Mouse (Mus musculus) spleen, postnatal 36 days (tissue): Measurements from ENCODE around the gene Drd4.

Source experiments
- DNase-seq, 2 experiments: peaks; one replicate each; pipeline ENCODE4 v3.0.0; 2022; ENCODE audit warnings: low spot score in 2 of 2, mixed read lengths in 1 of 2

Drd4 gene

DNA sequence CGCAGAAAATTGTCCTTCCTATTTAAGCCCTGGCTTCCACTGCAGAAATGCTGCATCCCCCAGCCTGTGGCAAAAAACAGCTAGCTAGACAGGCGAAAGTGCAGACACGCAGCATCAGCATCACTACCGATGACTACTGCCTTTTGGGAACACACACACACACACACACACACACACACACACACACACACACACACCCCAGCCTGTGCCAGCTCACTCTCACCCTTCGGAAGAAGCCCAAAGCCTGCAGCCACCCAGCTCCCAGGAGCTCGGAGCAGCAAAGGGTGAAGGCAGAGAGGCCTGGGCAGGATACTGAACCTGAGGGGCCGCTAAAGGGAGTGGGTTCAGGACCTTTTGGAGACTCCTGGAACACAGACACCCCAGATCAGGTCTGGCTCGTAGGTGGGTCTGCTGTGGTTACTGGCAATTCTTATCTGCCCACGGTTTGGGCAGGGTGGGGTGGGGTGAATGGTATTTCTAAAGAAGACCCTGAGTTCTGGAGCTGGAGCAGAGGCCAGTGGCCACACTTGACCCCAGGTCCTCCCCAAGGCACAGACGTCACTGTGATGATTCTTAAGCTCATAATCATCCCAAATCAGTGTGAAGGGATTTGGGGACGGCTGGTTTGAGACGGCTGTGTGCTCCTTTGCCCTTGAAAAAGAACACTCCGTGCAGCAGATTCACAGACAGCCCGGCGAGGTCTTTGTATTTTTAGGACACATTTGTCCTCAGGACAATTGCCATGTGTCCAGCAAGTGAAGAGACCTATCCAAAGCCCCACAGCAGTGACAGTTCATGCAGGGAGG lies 980 bp downstream of the Drd4 start:
- no peak for DNase-seq

DNA sequence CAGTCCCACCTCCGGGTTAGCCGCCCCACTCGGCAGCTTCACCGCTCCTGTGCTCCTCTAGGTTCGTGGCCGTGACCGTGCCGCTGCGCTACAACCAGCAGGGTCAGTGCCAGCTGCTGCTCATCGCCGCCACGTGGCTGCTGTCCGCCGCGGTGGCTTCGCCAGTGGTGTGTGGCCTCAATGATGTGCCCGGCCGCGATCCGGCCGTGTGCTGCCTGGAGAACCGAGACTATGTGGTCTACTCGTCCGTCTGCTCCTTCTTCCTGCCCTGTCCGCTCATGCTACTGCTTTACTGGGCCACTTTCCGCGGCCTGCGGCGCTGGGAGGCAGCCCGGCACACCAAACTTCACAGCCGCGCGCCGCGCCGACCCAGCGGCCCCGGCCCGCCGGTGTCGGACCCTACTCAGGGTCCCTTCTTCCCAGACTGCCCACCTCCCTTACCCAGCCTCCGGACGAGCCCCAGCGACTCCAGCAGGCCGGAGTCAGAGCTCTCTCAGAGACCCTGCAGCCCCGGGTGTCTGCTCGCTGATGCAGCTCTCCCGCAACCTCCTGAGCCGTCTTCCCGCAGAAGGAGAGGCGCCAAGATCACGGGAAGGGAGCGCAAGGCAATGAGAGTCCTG lies 2.2 kb downstream of the Drd4 start:
- DNase-seq = no peak

DNA sequence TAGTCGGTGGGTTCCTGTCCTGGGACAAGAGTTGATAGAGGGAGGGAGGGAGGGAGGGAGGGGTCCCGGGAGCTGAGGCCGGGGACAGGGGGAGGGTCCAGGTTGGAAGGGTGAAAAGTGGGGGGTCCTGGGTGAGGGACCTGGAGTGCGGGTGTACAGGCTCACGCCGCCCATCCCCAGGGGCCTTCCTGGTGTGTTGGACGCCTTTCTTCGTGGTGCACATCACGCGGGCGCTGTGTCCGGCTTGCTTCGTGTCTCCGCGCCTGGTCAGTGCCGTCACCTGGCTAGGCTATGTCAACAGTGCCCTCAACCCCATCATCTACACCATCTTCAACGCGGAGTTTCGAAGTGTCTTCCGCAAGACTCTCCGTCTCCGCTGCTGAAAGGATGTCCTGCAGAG lies 2.7 kb downstream of the Drd4 start:
- no peak for DNase-seq

DNA sequence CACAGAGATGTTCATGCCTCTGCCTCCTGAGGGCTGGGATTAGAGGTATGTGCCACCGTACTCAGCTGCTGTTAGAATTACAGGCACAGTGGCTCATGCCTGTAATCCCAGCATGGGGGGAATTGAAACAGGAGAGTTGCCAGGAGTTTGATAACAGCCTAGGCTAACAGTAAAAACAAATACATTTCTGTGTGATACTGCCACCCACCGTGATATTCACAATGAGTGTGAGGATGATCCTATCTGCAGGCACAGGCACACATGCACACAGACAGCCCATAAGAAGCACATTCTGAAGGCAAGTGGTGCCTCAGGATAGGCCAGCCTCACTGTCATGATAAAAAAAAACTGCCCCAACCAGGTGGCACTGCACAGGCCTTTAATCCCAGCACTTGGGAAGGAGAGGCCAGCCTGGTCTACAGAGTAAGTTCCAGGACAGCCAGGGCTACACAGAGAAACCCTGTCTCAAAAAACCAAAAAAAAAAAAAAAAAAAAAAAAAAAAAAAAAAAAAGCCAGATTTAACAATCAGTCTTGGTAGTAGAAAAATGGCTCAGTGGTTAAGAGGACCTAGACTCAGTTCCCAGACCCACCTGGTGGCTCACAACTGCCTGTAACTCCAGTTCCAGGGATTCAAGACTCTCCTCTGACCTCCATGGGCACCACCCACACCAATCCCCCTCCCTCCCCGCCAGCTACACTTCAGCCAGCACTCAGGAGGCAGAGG lies 6.3 kb downstream of the Drd4 start:
- DNase-seq = no peak

DNA sequence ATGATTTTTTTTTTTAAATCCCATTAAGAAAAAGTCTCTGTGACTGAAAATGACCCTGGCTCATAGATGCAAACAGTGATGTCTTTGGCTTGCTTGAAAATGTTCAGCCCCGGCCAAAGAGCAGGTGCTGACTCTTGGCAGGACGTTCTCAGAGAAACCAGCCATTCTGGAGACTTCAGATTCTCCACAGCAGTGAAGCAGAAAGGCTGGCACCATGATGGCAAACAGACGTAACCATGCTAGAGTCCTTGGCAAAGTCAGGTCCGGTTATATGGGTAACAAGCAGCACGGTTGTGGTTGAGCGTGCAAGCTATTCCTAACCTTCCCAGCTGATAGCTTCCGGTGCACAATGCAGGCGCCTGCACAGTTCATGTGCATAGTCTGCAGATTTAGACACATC lies 7.4 kb downstream of the Drd4 start:
- DNase-seq = no peak

DNA sequence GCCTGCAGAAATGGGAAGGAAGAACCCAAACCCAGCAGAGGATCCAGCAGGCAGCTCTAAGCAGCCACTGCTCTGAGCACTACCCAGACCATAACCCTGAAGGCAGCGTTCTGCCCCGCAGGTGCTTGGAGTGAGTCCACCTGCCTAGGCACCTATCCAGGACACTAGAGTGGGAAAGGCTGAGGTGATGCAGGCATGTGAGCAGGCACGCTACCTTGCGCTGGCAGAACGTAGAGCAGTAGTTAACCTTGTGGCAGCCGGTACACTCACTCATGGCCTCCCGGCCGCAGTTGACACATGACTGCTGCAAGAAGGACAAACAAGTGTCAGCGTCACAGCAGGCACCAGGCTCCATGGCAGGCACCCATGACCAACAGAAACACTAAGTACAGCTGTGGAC lies 9.6 kb downstream of the Drd4 start:
- no peak for DNase-seq

DNA sequence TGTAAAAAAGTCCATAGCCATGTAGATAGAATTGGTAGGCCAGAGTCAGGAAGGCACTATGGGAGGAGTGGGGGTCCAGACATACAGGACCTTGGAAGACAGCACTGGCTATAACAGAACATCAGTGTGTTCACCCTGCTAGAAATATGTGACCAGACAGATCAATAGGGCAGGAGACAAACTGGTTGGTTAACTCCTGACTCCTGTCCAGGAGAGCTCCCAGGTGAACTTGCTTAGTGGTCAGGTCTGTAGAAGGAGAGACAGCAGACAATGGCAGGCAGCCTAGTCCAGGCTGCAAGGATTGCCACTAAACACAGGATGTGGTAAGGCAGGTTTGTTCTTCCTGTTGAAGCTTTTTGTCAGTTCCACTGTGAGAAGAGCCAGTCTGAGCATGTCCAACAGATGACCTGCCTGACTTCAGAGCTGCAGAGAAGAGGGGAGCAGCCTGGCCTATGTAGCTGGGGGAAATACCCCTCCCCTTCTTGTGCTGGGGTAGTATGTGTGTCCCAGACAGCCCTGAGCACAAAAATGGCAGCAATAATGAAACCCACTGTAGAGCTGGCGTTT lies 11.0 kb downstream of the Drd4 start:
- DNase-seq = peak; percentile 27 to 44

DNA sequence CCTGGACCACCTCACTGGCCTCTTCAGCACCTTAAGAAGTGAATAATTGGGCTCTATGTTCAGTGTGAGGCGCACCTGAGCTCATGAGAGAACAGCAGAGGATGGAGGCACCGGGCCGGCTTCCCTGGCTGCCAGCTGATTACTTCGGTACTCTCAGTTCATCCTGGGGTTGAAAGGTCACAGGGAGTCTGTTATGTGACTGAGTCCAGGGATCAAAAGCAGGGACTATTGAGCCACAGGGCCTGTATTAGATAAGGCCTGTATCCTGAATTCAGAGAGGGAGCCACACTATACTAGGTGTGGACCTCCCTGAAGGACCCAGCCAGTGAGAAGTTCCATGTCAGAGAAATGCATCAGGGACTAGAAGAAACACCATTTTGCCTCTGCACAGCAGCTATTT lies 12.7 kb downstream of the Drd4 start:
- DNase-seq = no peak

DNA sequence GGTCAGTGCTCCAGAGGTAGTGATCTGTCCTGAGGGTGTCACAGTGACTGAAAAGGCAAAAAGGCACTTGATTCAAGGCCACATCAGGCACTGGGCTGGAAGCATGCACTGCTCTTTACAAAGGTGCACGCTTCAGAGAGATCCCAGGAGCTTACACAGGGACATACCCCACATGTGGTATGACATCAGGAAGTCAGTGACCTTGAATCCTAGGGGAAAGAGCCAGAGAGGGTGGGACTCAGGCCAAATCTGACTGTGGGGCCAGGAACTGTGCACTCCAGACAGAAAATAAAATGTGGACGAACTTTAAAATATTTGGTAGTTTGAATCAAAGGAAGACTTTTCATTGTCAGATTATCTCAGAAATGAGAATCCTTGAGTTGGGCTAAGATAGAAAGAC lies 22.6 kb downstream of the Drd4 start:
- no peak for DNase-seq

DNA sequence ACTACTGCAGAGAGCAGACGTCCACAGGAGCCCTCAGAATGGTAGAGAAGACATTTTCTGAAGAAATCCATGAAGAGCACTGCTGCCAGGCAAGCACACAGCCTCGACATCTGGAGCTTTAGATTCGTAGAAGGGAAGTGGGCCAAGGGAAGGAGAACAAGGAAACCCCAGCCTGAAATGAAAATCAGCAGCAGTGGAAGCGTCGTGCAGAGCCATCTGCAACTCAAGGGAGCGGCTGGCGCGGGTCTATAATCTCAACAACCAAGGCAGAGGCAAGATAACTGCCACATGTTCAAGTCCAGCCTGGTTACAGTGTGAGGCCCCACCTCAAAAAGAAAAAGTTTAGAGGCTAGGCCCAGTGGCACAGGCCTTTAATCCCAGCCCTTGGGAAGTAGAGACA lies 23.3 kb downstream of the Drd4 start:
- DNase-seq = no peak

DNA sequence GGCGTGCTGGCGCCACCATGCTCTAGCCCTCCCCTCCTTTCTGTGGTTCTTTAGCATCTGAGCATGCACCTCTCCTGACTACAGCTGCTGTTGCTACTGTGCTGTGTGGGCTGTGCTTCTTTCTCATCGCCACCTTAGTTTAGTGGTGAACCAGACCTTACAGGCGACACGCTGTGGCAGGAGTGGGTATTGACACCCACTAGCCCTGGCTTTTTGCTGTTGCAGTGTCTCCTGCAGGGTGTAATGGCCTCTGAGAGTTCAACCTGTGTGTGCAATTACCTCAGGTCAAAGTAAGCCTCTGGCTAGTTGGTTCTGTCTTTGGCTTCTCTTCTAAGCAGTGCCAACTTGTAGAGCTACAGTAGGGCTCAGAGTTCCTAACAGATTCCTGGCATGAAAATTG lies 24.2 kb downstream of the Drd4 start:
- DNase-seq = peak; percentile 53 to 57

DNA sequence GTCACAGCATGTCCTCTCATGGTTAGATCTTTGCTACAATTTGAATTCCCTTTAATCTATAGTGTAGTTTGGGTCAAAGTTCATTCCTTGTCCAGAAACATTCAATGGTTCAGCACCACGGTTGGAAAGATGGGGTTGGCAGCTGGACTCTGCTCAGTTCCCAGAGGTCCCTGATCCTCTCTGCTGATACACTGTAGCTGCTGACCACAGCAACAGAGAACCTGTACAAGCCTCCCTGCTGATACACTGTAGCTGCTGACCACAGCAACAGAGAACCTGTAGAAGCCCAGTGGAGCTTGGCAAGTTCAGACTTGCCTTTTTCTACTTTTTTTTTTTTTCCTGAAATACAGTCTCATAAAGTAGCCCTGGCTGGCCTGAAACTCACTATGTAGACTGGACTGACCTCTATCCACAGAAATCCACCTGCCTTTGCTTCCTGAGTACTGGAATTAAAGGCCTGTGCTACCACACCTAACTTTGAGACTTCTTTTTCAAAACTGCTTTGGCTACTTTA lies 25.9 kb downstream of the Drd4 start:
- DNase-seq = no peak

DNA sequence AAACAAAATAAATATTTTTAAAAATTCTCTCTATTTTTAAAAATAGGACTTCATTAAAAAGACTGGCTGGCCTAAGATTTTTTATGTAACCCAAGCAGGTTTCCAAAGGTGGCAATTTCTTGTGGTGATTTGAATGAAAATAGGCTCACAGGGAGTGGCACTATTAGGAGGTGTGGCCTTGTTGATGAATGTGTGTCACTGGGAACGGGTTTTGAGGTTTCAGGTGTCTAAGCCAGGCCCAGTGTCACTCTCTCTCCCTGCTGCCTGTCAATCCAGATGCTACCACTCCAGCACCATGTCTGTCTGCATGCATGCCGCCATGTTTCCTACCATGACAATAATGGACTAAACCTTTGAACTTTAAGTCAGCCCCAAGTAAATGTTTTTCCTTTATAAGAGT lies 27.6 kb downstream of the Drd4 start:
- no peak for DNase-seq

DNA sequence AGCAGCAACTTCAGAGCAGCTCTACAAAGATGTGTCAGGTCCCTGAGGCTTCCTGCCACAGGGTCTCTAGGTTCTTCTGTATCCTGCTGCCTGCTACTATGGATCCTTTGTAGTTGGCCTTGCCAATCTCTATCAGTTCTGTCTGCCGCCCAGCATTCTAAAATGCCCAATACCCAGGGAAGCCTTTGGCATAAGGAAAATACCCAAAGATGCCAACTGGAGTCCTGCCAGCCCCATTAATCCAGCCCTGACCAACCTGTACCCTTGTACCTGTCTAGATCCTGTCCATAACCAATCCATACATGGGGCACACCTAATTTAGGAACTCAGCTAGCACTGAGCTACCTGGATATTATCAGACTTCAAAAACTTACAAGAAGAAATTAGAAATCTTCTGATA lies 32.9 kb downstream of the Drd4 start:
- DNase-seq = no peak

DNA sequence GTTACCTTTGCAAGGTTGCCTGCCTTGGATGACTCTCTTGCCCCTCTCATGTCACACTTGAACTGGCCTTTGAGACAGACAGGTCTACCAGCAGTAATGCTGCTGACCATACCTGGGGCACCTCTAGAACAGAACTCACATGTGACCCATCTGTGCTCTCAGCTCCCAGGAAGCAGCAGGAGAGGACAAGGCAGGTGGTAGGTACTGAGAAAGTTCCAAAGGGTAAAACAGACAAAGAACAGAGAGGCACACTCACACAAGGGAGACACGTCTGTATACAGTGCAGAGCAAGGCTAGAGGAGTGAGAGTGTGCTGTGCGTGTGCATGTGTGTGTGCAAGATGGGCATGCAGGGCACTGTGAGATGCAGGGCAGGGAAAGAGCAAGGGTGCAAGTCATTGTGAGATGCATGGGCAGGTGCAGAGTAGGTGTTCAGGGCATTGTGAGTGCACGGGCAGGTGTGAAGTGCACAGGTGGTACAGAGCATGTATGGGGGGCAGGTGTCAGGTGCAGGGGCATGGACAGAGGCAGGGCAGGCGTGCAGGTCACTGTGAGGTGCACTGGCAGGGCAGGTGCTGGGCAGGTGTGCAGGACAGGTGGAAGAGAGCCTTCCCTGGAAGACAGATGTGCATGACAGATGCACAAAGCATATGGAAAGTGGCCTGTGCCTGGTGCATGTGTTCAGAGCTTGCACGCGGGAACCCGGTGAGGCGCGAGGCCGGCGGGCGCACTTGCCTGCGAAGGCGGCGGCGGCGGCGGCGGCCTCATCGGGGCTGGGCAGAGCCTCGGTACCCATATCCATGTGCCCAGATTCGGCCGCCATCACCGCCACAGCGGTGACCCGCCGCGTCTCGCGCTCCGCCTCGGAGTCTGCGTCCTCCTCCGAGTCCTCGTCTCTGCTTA lies 35.0 kb downstream of the Drd4 start:
- DNase-seq = peak; percentile 17 to 29

DNA sequence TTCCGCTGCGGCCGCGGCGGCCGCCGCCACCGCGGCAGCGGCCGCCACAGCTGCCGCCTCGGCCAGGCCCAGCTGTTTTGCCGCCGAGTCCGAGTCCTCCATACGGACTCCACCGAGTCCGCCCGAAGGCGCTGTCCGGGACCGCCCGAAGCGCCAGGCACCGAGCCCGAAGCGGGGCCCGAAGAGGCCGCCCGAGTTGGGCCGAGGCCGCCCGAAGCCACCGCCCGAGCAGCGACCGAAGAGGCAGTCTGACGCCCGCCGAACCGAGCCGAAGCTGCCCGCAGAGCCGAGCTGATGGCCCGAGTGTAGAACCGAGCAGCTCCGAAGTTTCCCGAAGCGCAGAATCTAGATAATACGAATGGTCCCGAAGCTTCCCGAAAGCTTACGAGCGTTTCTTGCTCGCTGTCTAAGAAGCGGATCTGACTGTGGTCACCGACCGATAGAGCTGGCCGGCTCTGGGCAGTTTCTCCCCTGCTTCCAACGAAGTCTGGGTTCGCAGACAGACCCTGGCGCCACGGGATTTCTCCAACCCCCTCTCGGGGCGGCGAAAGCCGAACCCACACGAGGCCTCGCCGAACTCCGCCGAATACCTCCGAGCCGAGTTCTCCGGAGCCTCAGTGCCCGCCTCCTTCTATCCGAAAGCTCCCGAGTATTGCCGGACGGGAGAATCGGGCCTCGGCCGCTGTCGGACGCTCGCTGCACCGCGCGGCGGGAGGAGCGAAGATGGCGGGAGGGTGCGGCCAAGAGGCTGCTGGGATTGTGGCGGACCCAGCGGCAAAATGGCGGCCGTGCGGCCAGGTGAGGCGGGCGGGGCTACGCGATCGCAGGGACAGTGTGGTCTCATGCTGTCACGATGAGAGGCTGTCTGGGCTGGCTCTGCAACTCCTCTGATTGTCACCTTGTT lies 35.9 kb downstream of the Drd4 start, which contains the start of the genes Deaf1 and Tmem80:
TSS of gene Deaf1 (minus strand) at position 222 of the 904 bp plus-strand sequence.
TSS of gene Tmem80 (plus strand) at position 271 of the 904 bp plus-strand sequence.
- peak; percentile 98 for DNase-seq

DNA sequence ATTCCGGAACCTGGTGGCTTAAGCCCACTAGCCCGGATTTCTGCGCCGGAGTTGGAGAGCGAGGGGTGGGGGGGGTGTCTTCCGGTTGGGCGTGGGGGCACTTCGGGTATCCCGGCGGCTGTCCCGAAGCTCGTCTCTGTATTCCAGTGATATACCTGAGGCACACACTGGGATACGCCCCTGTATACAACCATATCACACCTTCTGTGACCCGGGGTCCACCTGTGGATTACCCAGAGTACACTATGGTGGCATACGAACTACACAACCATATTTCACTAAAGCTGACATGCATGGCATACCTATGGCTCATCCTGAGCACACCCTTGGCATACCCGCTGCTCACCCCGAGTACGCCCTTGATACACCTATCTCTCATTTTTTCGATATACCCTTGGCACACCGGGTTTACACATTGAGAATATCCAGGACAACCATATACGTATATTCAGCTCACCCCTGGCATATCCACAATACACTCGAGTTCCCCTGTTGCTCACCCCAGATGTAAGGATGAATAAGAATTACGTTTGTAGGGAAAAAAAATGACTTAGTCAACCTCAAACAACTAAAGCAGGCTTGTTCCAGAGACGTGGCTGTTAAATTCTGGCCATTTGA lies 36.7 kb downstream of the Drd4 start:
- no peak for DNase-seq

DNA sequence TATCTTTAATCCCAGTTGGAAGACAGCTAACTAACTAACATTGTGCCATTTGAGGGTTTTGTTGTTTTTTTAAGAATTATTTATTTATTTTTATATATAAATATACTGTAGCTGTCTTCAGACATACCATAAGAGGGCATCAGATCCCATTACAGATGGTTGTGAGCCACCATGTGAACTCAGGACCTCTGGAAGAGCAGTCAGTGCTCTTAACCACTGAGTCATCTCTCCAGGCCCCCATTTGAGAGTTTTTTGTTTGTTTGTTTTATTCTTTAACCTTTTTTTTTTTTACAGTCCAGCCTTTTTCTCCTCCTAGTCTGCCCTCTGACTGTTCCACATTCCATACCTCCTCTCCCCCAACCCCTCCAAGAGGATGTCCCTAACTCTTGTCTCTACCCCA lies 38.9 kb downstream of the Drd4 start:
- no peak for DNase-seq

DNA sequence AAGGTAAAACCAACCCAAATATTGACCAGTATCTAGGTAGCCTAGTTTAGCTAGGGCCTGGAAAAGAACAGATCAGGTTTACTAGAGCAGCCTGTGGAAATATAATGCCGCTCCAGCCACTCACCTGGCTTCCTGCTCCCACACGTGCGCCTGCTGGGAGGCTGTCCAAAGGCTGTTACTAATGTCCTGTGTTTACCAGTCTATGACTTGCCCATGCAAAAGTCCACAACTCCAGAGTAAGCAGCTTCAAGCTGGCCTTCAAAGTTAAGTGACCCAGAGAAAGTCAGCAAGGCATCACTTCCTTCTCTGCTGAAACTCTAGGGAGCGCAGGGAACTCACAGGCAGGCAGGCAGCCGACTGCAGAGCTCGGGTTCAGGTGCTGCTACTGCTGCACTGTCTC lies 40.2 kb downstream of the Drd4 start:
- no peak for DNase-seq
